Mouse (Mus musculus): Measurements from ENCODE around the gene Tuba1a. TPM values are rescaled to one million over a fixed set of nuclear protein-coding genes. Genes with fewer than 3 reads are reported as not detected.
"Not testable (repeated sequence)": the region's sequence is repeated elsewhere in the genome, so short reads cannot be mapped to it uniquely, and the experiment has no call there.

Gene Tuba1a
- polyA plus RNA-seq, 1 experiment from 2014 or later = 17,735 TPM

- H3K36me3 ChIP-seq (ENCODE audit: control insufficient read depth, insufficient read depth, low read length); H3K9me3 ChIP-seq (replicated peaks; ENCODE audit: control insufficient read depth, low read length, poor library complexity, severe bottlenecking); H3K27me3 ChIP-seq (ENCODE audit: control insufficient read depth, insufficient read depth, low read depth, low read length); ATAC-seq: not testable (repeated sequence)
- Histone ChIP-seq H3K9ac (ENCODE audit: low read depth, low read length) (peak overlapping the region; percentile 100), H3K4me2 (ENCODE audit: low read length) (peak overlapping the region; percentile 59), H3K4me3 (ENCODE audit: low read depth, low read length) (peak overlapping the region; percentile 94), H3K4me1 (ENCODE audit: control insufficient read depth, insufficient read depth, low read length) (peaks cover 22% of the 10 kb centered on the region), H3K27ac (ENCODE audit: low read length) (peak overlapping the region; percentile 100)
- 24% methylated on average over 11 of the region's 15 CpGs for WGBS
Measured at GRCm38 (mm10) chr15:98951122-98952062, 2.1 kb downstream of the Tuba1a start.

GRCm38 (mm10) chr15:98949607-98949892 is 4.0 kb downstream of the Tuba1a start:
- no peaks in the 10 kb centered on the region for H3K27me3 ChIP-seq (ENCODE audit: control insufficient read depth, insufficient read depth, low read depth, low read length)
- 22% methylated on average over 3 of the region's 3 CpGs for WGBS

GRCm38 (mm10) chr15:98948857-98949606 is 4.5 kb downstream of the Tuba1a start:
- Histone ChIP-seq H3K36me3 (ENCODE audit: control insufficient read depth, insufficient read depth, low read length) (peaks cover 3% of the 10 kb centered on the region; the same call in 1 of the 2 replicates), H3K27me3 (ENCODE audit: control insufficient read depth, insufficient read depth, low read depth, low read length) (no peaks in the 10 kb centered on the region), H3K4me3 (ENCODE audit: low read depth, low read length) (peak overlapping the region; percentile 49), H3K4me2 (ENCODE audit: low read length) (peak overlapping the region; percentile 99), H3K27ac (ENCODE audit: low read length) (peak overlapping the region; percentile 66), H3K4me1 (ENCODE audit: control insufficient read depth, insufficient read depth, low read length) (peaks cover 17% of the 10 kb centered on the region), H3K9me3 (replicated peaks; ENCODE audit: control insufficient read depth, low read length, poor library complexity, severe bottlenecking) (no peaks in the 10 kb centered on the region), H3K9ac (ENCODE audit: low read depth, low read length) (peak overlapping the region; percentile 68)
- no peak for ATAC-seq
- WGBS = 36% methylated on average over 6 of the region's 6 CpGs

More at GRCm38 (mm10) chr15:98949607-98949892, 4.0 kb downstream of the Tuba1a start:
- peaks cover 3% of the 10 kb centered on the region; the same call in 1 of the 2 replicates for H3K36me3 ChIP-seq (ENCODE audit: control insufficient read depth, insufficient read depth, low read length)
- H3K9ac ChIP-seq (ENCODE audit: low read depth, low read length) = peak overlapping the region; percentile 68
- no peak for ATAC-seq
- H3K4me1 ChIP-seq (ENCODE audit: control insufficient read depth, insufficient read depth, low read length) = peaks cover 17% of the 10 kb centered on the region
- peak overlapping the region; percentile 66 for H3K27ac ChIP-seq (ENCODE audit: low read length)
- peak overlapping the region; percentile 49 for H3K4me3 ChIP-seq (ENCODE audit: low read depth, low read length)
- peak overlapping the region; percentile 99 for H3K4me2 ChIP-seq (ENCODE audit: low read length)
- no peaks in the 10 kb centered on the region for H3K9me3 ChIP-seq (replicated peaks; ENCODE audit: control insufficient read depth, low read length, poor library complexity, severe bottlenecking)

GRCm38 (mm10) chr15:98948382-98948781 is 5.1 kb downstream of the Tuba1a start:
- Histone ChIP-seq H3K4me3 (ENCODE audit: low read depth, low read length) (peak overlapping the region; percentile 49), H3K27me3 (ENCODE audit: control insufficient read depth, insufficient read depth, low read depth, low read length) (no peaks in the 10 kb centered on the region), H3K4me2 (ENCODE audit: low read length) (peak overlapping the region; percentile 99), H3K9me3 (replicated peaks; ENCODE audit: control insufficient read depth, low read length, poor library complexity, severe bottlenecking) (no peaks in the 10 kb centered on the region), H3K27ac (ENCODE audit: low read length) (peak overlapping the region; percentile 60), H3K9ac (ENCODE audit: low read depth, low read length) (peak overlapping the region; percentile 68; the same call in 1 of the 2 replicates), H3K4me1 (ENCODE audit: control insufficient read depth, insufficient read depth, low read length) (peaks cover 17% of the 10 kb centered on the region), H3K36me3 (ENCODE audit: control insufficient read depth, insufficient read depth, low read length) (peaks cover 3% of the 10 kb centered on the region; the same call in 1 of the 2 replicates)
- no peak for ATAC-seq

- Histone ChIP-seq H3K4me1 (ENCODE audit: control insufficient read depth, insufficient read depth, low read length) (peaks cover 17% of the 10 kb centered on the region), H3K27ac (ENCODE audit: low read length) (peak overlapping the region; percentile 60), H3K4me3 (ENCODE audit: low read depth, low read length) (peak overlapping the region; percentile 26), H3K9ac (ENCODE audit: low read depth, low read length) (peak overlapping the region; percentile 68), H3K27me3 (ENCODE audit: control insufficient read depth, insufficient read depth, low read depth, low read length) (no peaks in the 10 kb centered on the region), H3K9me3 (replicated peaks; ENCODE audit: control insufficient read depth, low read length, poor library complexity, severe bottlenecking) (no peaks in the 10 kb centered on the region), H3K36me3 (ENCODE audit: control insufficient read depth, insufficient read depth, low read length) (peaks cover 3% of the 10 kb centered on the region; the same call in 1 of the 2 replicates), H3K4me2 (ENCODE audit: low read length) (peak overlapping the region; percentile 99)
- WGBS = 20% methylated on average over 3 of the region's 3 CpGs
- no peak for ATAC-seq
Measured at GRCm38 (mm10) chr15:98947884-98948283, 5.6 kb downstream of the Tuba1a start.

- Histone ChIP-seq H3K4me1 (ENCODE audit: control insufficient read depth, insufficient read depth, low read length) (peaks cover 12% of the 10 kb centered on the region), H3K4me2 (ENCODE audit: low read length) (no peak overlapping the region), H3K27me3 (ENCODE audit: control insufficient read depth, insufficient read depth, low read depth, low read length) (no peaks in the 10 kb centered on the region), H3K9me3 (replicated peaks; ENCODE audit: control insufficient read depth, low read length, poor library complexity, severe bottlenecking) (no peaks in the 10 kb centered on the region), H3K4me3 (ENCODE audit: low read depth, low read length) (no peak overlapping the region), H3K9ac (ENCODE audit: low read depth, low read length) (no peak overlapping the region), H3K27ac (ENCODE audit: low read length) (no peak overlapping the region), H3K36me3 (ENCODE audit: control insufficient read depth, insufficient read depth, low read length) (no peaks in the 10 kb centered on the region)
- no peak for ATAC-seq
- 83% methylated on average over 4 of the region's 4 CpGs for WGBS
Measured at GRCm38 (mm10) chr15:98943133-98943532, 10.4 kb downstream of the Tuba1a start.

GRCm38 (mm10) chr15:98942081-98942480 is 11.4 kb downstream of the Tuba1a start:
- Histone ChIP-seq H3K4me3 (ENCODE audit: low read depth, low read length) (no peak overlapping the region), H3K27me3 (ENCODE audit: control insufficient read depth, insufficient read depth, low read depth, low read length) (no peaks in the 10 kb centered on the region), H3K27ac (ENCODE audit: low read length) (no peak overlapping the region), H3K9me3 (replicated peaks; ENCODE audit: control insufficient read depth, low read length, poor library complexity, severe bottlenecking) (no peaks in the 10 kb centered on the region), H3K4me1 (ENCODE audit: control insufficient read depth, insufficient read depth, low read length) (peaks cover 2% of the 10 kb centered on the region), H3K4me2 (ENCODE audit: low read length) (no peak overlapping the region), H3K36me3 (ENCODE audit: control insufficient read depth, insufficient read depth, low read length) (no peaks in the 10 kb centered on the region), H3K9ac (ENCODE audit: low read depth, low read length) (no peak overlapping the region)
- WGBS = 70% methylated on average over 4 of the region's 4 CpGs
- no peak for ATAC-seq

GRCm38 (mm10) chr15:98941539-98941938 is 12.0 kb downstream of the Tuba1a start:
- Histone ChIP-seq H3K36me3 (ENCODE audit: control insufficient read depth, insufficient read depth, low read length) (no peaks in the 10 kb centered on the region), H3K9me3 (replicated peaks; ENCODE audit: control insufficient read depth, low read length, poor library complexity, severe bottlenecking) (no peaks in the 10 kb centered on the region), H3K27me3 (ENCODE audit: control insufficient read depth, insufficient read depth, low read depth, low read length) (no peaks in the 10 kb centered on the region), H3K4me2 (ENCODE audit: low read length) (no peak overlapping the region), H3K27ac (ENCODE audit: low read length) (no peak overlapping the region), H3K9ac (ENCODE audit: low read depth, low read length) (no peak overlapping the region), H3K4me3 (ENCODE audit: low read depth, low read length) (no peak overlapping the region), H3K4me1 (ENCODE audit: control insufficient read depth, insufficient read depth, low read length) (no peaks in the 10 kb centered on the region)
- WGBS = 88% methylated on average over 2 of the region's 2 CpGs
- no peak for ATAC-seq

GRCm38 (mm10) chr15:98940816-98941215 is 12.7 kb downstream of the Tuba1a start:
- no peak overlapping the region for H3K4me2 ChIP-seq (ENCODE audit: low read length)
- H3K4me1 ChIP-seq (ENCODE audit: control insufficient read depth, insufficient read depth, low read length) = peaks cover 1% of the 10 kb centered on the region
- no peaks in the 10 kb centered on the region for H3K9me3 ChIP-seq (replicated peaks; ENCODE audit: control insufficient read depth, low read length, poor library complexity, severe bottlenecking)
- no peak overlapping the region for H3K9ac ChIP-seq (ENCODE audit: low read depth, low read length)
- WGBS = 47% methylated on average over 10 of the region's 10 CpGs
- no peaks in the 10 kb centered on the region for H3K27me3 ChIP-seq (ENCODE audit: control insufficient read depth, insufficient read depth, low read depth, low read length)
- no peaks in the 10 kb centered on the region for H3K36me3 ChIP-seq (ENCODE audit: control insufficient read depth, insufficient read depth, low read length)
- H3K27ac ChIP-seq (ENCODE audit: low read length) = no peak overlapping the region
- H3K4me3 ChIP-seq (ENCODE audit: low read depth, low read length) = no peak overlapping the region
- ATAC-seq = no peak
